Mouse (Mus musculus): ENCODE measurements around the gene Wnk4.

Gene Wnk4

DNA sequence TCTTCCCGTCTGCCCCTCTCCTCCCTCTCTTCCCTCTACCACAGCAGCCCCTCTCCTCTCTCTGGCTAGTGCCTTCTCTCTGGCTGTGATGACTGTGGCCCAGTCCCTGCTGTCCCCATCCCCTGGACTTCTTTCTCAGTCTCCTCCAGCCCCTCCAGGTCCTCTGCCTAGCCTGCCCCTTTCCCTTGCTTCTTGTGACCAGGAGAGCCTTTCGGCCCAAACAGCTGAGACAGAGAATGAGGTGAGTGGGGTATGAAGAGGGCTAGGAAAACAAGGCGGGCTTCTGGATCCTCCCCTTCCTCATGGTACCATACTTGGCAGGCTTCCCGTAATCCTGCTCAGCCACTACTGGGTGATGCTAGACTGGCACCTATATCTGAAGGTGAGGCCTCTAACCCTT lies 14.9 kb downstream of the Wnk4 start:
- no peak for DNase-seq (ENCODE audit: low read depth, low spot score)

DNA sequence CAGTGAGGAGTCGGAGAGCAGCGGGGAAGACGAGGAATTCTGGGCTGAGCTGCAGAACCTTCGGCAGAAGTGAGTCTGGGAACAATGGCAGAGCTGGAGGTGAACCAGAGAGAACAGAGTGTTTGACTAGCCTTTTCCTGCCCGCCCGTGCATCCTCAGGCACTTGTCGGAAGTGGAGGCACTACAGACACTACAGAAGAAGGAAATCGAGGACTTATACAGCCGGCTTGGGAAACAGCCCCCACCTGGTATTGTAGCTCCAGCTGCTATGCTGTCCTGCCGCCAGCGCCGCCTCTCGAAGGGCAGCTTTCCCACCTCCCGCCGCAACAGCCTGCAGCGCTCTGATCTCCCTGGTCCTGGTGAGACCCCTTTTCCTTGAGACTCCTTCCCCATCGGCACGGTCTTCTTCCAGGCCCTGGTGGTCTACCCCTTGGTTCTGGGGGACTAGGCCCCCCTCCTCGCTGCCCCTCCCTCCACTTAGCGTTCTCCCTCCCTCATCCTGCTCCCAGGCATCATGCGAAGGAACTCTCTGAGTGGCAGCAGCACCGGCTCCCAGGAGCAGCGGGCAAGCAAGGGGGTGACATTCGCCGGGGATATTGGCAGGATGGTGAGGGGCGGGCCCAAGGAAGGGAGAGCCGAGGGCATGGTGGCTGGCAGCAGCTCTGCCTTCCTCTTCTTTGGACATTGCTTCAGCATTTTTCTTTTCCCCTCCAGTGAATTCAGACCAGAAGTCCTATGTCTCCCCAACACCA lies 16.1 kb downstream of the Wnk4 start:
- DNase-seq (ENCODE audit: low read depth, low spot score) = no peak

DNA sequence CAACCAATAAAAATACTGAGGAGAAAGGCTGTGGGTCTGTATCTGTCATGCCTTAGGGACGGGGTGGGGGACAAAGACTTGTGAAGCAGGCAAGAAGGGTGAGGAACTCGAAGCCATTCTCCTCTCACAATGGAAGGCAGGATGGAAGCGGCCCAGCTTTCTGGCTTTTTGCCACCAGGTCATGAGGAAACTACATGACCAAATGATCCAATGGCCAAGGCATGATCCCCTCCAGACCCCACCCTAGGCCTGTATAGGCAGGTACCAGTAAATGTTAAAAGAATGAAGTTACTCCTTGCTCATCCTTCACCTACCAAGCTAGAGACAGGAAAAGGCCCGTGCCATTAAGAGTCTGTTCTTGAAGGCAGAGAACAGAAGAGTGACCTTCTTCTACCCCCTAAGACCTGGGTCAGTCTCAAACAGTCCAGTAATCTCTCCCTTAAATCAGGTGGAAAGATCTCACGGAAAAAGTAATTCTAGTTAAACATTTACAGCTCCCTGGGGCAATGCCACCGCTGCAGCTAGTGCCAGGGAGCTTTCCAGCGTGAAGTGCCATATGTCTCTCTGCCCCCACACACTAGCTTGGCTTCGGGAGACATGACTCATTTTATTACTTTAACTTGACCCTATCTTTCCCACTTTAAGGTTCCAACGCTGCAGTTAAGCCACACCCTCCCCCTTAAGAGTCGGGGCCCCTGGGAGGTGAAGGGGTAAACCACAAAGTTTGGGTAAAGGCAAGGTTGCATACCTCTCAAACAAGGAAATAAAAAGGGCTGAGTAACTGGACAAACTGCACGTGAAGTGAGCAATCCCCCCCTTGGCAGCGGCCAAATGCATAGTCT lies 17.2 kb downstream of the Wnk4 start:
- peak; percentile 70 for DNase-seq (ENCODE audit: low read depth, low spot score)

DNA sequence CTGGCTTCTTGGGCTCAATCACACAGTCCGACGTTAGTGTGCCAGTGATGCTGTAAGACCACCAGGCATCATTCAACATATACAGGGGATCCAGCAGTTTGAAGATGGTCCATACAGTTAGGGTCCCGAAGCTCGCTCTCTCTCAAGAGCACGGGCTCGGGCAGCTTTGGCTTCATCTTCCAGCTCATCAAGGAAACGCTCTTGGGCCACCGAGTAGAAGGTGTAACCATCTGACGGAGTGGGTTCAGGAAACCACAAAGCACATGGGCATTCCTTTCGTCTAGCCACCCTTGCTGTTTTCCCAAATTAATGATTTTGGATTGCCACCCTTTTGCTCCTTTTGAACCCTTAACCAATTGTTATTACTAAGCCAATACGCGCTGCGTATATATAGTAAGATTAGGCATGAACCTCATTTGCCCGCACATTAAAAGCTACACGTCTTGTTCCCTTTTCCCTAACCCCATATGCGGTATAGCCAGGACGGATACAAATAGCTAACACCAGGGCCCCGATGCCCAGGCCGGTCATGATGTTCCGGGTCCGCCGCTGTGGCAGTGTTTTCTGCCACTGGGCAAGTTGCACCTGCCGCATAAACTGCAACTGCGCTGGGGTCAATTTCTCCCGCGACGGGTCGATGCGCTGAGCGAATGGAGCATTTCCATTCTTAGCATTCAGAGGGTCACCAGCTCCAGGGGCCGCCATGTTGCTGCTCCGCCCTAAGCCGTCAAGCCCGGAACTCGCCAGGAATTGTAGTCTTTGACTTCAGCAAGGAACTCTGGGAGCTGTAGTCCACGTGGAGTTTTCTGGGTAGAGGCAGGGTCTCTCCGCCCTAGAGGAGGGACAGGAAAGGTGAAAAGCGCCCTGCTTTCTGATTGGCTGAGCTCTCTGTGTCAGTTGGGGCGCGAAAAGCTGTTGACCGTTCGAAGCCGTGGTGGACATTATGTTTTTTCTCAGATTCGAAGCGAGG lies 18.1 kb downstream of the Wnk4 start, which contains the start of the genes Cntd1 and Coa3:
Gene Cntd1, plus strand, starts transcription at position 790 of the 970 bp plus-strand sequence.
Gene Coa3, minus strand, starts transcription at position 892 of the 970 bp plus-strand sequence.
- DNase-seq (ENCODE audit: low read depth, low spot score) = peak; percentile 98

DNA sequence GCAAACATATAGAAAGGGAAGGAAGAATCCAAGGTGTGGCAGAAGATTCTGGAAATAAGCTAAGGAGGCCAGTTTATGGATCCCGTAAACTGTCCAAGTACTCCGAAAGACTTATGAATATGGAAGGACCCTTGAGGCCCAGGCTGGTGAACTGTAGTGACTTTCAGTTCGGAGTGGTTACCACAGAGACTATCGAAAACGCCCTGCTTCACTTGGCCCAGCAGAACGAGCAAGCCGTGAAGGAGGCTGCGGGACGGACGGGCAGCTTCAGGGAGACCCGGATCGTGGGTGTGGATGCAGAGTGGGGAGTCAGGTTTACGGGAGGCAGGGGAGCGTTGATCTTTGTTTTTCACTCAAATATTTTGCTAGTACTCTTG lies 18.8 kb downstream of the Wnk4 start:
- DNase-seq (ENCODE audit: low read depth, low spot score) = no peak

DNA sequence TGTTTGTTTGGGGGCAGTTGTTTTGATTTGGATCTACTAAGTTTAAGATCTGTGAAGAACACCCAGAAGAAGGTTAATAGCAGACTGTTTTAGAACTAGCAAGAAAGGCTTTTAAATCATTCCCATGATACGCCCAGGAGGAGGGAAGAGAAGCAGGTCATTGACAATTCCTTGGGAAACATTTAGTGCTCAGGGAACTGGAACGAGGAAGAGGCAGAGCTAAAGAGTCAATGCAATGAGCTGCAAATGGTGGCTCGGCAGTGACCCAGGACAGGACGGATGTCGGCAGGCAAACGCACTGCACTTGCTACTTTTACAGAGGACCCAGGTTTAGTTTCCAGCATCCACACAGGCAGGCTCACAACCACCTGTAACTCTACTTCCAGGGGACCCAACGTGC lies 20.5 kb downstream of the Wnk4 start:
- DNase-seq (ENCODE audit: low read depth, low spot score) = no peak

DNA sequence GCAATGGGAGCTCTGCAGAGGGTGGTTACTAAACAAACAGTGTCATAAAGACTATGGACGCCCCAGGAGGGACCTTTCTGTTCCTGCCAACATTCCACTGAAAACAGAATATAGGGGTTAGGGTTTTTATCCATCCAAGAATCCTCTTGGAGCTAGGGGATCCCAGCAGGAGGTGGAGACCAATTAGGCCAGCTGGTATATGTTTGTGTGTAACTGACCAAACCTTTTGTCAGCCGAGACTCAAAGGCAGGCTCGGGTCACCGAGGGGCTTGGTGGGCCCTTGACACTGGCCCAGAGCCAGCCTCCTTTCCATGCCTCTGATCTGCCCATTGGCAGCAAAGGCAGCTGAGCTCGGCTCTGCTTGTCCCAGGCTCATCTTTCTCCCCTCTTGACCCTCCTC lies 22.5 kb downstream of the Wnk4 start:
- DNase-seq (ENCODE audit: low read depth, low spot score) = no peak

DNA sequence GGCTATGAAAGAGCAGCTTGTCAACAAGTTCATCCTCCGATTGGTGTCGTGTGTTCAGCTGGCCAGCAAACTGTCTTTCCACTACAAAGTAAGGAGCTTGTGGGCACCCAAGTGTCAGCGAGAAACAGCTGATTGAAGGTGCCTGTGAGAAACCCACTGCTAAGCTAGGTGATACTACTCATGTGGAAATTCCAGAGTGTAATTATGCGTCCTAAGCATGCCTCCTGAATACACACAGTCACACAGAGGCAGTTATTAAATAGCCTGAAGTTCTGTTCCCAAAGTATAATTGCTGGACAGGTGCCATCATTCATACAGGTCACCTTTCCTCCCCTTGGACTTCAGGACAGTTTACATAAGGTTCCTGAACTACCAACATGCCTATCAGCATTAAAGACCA lies 23.4 kb downstream of the Wnk4 start:
- DNase-seq (ENCODE audit: low read depth, low spot score) = no peak

DNA sequence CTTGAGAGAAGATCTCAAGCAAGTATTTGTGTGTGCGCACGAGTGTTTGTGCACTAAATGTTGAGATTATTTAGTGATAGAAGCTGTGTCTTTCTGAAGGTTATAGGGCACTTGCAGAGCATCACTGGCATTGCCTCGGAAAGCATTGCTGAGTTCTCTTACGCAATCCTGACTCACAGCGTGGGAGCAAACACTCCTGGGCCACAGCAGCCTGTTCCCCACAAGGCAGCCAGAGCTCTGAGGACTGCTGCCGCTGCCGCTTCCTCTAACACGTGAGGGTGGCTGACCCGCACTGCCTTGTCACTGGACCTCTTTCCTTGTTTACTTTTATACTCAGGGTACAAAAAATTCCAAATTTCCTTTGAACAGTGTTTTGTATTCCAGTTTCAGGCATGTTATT lies 26.9 kb downstream of the Wnk4 start:
- peak; percentile 70 for DNase-seq (ENCODE audit: low read depth, low spot score)

DNA sequence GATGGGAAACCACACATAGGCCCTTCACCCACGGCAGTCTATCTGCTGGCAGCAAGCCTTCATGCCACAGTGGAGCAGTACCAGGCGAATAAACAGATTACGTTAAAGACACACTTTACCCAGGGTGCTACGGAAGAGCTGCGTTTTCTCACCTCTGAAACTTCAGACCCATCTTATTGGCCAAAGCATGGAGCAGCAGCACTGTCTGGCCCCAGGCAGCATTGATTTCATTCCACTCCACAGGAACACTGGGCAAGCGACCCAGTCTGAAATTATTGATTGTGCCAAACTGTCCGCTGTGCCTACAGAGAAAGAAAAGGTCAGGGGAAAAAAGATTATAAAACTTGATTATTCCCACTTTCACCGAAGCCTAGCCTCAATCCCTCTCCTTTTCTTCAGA lies 30.9 kb downstream of the Wnk4 start:
- DNase-seq (ENCODE audit: low read depth, low spot score) = no peak

DNA sequence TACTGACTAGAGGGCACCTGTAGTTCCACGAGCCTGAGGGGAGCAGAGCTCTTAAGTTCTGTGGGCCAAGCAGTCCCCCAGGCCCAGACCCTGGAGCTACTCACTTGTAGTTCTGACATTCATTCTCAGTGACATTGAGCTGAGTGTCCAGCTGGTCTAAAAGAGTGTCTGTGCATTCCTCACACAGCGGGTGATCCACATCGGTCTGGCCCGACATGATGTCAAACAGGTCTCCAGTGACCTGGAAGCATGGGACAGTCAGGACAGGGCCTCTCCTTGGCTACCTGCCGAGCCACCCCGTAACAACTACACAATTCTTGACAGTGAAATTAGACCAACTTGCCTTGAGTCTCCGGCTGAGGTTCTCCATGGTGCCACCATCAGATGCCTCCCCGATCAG lies 34.8 kb downstream of the Wnk4 start:
- DNase-seq (ENCODE audit: low read depth, low spot score) = no peak

DNA sequence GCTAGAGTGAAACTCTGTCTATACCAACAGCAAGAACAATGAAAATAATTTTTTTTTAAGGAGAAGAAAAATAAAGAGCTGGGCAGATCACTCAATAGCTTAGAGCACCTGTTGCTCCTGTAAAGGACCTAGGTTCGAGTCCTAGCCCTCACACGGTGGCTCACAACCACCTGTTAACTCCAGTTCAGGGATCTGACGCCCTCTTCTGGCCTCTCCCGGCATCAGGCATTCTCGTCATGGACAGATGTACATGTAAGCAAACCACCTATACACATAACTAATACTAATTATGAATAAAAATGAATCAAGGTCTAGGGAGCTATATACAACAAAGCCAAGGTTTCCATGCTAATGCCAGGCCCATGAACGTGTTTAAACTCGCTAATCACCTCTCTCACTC lies 40.5 kb downstream of the Wnk4 start:
- no peak for DNase-seq (ENCODE audit: low read depth, low spot score)

DNA sequence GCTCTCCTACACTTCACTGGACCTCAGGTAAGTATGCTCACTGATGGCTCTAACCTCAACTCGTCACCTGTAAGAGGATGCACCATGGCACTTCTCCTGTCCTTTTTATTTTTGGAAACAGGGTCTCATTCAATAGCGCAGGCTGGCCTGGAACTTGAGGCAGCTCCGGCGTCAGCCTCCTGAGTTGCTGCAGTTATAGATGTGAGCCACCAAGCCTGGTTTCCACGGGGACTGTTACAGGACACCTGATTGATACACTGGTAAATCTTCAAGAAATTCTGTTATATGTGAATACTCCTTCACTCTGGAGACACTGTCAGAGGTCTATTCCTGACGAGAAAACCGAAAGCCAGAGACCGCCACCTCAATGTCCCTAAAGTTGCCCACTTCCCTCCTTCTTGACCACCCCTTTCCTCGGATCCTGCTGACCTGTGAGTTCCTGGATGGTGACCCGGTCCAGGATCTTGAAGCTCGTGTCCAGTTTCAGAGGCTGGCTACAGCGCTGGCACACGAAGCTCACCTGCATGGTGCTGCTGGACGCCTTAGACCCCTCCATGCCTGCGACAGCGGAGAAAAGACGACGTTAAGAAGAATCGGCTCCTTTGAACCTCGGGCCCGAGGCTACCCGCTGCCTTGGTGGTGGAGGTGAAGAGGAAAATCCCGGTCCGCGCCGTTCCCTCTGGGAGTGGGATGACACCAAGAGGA lies 41.1 kb downstream of the Wnk4 start:
- no peak for DNase-seq (ENCODE audit: low read depth, low spot score)

DNA sequence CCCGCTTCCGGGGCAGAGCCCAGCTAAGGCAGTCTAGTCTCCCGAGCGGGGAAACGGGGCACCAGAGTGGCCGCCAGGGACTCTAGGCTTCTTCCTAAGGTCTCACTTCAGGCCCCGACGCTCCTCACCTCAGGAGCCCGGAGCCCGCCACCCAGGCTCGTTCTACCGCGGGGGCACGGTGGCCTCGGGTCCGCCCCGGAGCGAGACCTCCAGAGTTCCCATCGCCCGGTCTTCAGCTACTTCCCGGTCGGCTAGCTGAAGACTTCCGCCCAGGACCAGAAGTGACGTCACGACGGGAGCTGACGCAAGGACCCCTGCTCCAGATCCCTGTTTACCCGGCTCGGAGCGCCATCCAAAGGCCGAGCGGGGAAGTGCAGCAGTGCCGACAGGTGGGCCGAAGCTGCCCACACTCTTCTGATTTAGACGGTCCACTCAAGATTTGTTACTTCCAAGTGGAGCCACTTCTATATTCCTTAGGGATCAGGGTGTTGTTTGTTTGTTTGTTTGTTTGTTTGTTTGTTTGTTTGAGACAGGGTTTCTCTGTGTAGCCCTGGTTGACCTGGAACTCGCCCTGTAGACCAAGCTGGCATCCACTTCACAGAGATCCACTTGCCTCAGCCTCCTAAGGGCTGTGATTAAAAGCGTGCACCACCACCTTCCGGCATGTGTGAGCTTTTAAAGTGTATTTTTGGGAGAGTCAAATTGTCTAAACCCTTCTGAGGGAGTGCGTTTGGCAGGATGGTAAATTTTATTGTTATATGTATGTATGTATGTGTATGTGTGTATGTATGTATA lies 41.8 kb downstream of the Wnk4 start, which contains the start of gene Becn1:
Gene Becn1, minus strand, starts transcription at position 283 of the 795 bp plus-strand sequence.
- peak; percentile 98 for DNase-seq (ENCODE audit: low read depth, low spot score)

DNA sequence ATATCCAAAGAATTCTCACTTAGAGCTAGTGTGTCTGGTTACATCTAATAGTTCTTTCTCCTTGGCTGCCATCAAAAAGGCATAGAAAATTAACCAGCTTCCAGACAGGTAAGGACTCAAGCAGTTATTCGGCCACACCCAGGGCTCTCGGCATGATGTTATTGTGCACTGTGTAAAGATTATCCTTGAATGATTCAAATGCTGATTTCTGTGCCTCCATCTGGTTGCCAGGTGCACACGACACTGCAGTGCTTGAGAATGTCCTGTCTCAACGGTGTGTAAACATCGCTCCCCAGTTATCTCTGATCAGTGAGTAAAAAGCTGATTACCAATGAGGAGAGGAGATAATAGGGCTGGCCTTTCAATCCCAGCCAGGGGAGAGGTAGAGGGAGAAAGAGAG lies 47.4 kb downstream of the Wnk4 start:
- DNase-seq (ENCODE audit: low read depth, low spot score) = no peak

DNA sequence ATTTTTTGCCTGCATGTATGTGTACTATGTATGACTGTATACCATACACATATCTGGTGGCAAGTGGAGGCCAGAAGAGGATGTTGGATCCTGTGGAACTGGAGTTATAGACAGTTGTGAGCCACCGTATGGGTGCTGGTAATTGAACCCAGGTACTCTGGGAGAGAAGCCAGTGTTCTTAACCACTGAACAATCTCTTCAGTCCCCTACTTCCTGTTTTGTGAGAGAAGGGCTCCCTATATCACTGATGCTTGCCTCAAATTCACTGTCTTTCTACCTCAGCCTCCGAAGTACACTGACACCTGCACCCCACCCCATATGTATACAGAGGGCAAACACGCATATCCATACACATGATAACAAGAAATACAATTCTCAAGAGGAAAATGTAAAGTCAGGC lies 50.7 kb downstream of the Wnk4 start:
- no peak for DNase-seq (ENCODE audit: low read depth, low spot score)

DNA sequence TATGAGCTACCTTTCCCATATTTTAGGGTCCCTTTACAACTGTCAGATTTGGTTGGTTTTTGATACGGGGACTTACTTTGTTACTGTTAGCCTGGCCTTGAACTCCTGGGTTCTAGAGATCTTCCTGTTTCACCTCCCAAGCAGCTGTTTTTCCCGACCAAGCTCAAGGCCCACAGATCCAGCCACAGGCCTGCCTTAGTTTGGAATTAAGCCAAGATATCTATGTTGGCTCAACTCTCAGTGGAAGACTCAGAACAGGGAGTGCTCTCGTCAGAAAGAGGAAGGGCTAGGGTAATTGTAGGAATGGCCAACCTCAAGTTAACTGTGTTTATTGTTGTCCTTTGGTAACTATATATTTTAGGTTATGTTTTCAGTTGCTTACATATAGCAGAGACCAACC lies 51.8 kb downstream of the Wnk4 start:
- no peak for DNase-seq (ENCODE audit: low read depth, low spot score)

DNA sequence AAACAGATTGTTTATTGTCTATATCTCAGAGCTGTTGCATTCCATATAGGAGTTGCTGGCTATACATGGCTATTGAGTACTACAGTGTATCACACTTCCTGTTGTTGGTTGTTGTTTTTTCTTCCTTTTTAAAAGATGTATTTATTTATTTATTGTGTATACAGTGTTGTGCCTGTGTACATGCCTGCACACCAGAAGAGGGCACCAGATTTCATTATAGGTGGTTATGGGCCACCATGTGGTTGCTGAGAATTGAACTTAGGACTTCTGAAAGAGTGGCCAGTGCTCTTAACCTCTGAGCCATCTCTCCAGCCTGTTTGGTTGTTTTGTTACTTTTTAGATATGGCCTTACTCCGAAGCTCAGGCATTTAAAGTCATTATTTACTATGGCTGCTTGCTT lies 54.2 kb downstream of the Wnk4 start:
- DNase-seq (ENCODE audit: low read depth, low spot score) = no peak

DNA sequence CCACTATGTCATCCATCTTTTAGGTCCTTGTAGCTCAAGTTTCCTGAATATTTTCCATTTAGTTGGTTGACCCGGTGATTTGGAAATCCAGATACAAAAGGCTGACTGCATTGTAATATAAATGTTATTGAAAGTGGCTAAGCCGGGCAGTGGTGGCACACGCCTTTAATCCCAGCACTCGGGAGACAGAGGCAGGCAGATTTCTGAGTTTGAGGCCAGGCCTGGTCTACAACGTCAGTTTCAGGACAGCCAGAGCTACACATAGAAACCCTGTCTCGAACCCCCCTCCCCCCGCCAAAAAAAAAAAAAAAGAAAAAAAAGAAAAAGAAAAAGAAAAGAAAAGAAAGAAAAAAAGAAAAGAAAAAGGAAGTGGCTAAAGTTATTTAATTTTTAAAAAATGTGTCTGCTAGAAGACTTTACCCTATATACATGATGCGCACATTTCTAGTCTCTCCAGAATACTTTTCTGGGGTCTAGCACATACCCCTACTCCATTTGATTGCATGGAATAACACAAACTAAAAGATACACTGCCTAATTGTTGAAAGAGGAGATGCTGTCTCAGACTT lies 54.8 kb downstream of the Wnk4 start:
- DNase-seq (ENCODE audit: low read depth, low spot score) = no peak
